Mouse (Mus musculus): ENCODE data around the gene Shisal2a. TPM values are rescaled to one million over a fixed set of nuclear protein-coding genes. Genes with fewer than 3 reads are reported as not detected.

Gene Shisal2a
- 1.7 and 3.0 TPM in 2 replicates for polyA plus RNA-seq (2014; fragmentation: Nextera tagmentation; extraction: Ambion mirVana)

- Histone ChIP-seq H3K4me2 (ENCODE audit: low read depth, low read length, severe bottlenecking) (peak within 1 kb of the TSS; percentile 78), H3K9me3 (ENCODE audit: control insufficient read depth, low read length) (no peaks in the 10 kb centered on the region), H3K27ac (ENCODE audit: low read depth, low read length) (no peak within 1 kb of the TSS), H3K9ac (ENCODE audit: low read length) (peak within 1 kb of the TSS; percentile 70), H3K4me3 (ENCODE audit: low read depth, low read length) (peak within 1 kb of the TSS; percentile 41), H3K27me3 (ENCODE audit: control insufficient read depth, insufficient read depth, low read length) (peaks cover 17% of the 10 kb centered on the region), H3K36me3 (ENCODE audit: control insufficient read depth, insufficient read depth, low read length) (no peaks in the 10 kb centered on the region), H3K4me1 (replicated peaks; ENCODE audit: control insufficient read depth, insufficient read depth, low read length) (peaks cover 9% of the 10 kb centered on the region; the same call in 1 of the 2 replicates)
- ATAC-seq (replicated peaks; ENCODE audit: low FRiP score) (peak; percentile 27; the same call in 1 of the 2 replicates), DNase-seq (ENCODE audit: low spot score) (peak; percentile 71)
- WGBS, result 1% methylated on average over 54 of the region's 55 CpGs
Measured at GRCm38 (mm10) chr4:108383183-108383714, at the start of gene Shisal2a. Gene Shisal2a, minus strand, starts transcription at chr4:108383349.

- 0 out of 2 replicates have a peak overlapping the region, but pooled peaks have one; percentile 5 for H3K9ac ChIP-seq (ENCODE audit: low read length)
- 24% methylated on average over 2 of the region's 2 CpGs for WGBS
- peaks cover 26% of the 10 kb centered on the region for H3K4me1 ChIP-seq (replicated peaks; ENCODE audit: control insufficient read depth, insufficient read depth, low read length)
- no peaks in the 10 kb centered on the region for H3K36me3 ChIP-seq (ENCODE audit: control insufficient read depth, insufficient read depth, low read length)
- no peak overlapping the region for H3K4me3 ChIP-seq (ENCODE audit: low read depth, low read length)
- H3K27me3 ChIP-seq (ENCODE audit: control insufficient read depth, insufficient read depth, low read length), result no peaks in the 10 kb centered on the region
- no peaks in the 10 kb centered on the region for H3K9me3 ChIP-seq (ENCODE audit: control insufficient read depth, low read length)
- DNase-seq (ENCODE audit: low spot score) (no peak), ATAC-seq (replicated peaks; ENCODE audit: low FRiP score) (peak; percentile 7; the same call in 1 of the 2 replicates)
- no peak overlapping the region for H3K4me2 ChIP-seq (ENCODE audit: low read depth, low read length, severe bottlenecking)
- peak overlapping the region; percentile 90 for H3K27ac ChIP-seq (ENCODE audit: low read depth, low read length)
Measured at GRCm38 (mm10) chr4:108431561-108431936, 48.4 kb upstream of the Shisal2a start.

GRCm38 (mm10) chr4:108430656-108431560 is 47.8 kb upstream of the Shisal2a start:
- H3K9me3 ChIP-seq (ENCODE audit: control insufficient read depth, low read length), result no peaks in the 10 kb centered on the region
- H3K27me3 ChIP-seq (ENCODE audit: control insufficient read depth, insufficient read depth, low read length), result no peaks in the 10 kb centered on the region
- DNase-seq (ENCODE audit: low spot score) (peak; percentile 88), ATAC-seq (replicated peaks; ENCODE audit: low FRiP score) (peak; percentile 97)
- peaks cover 24% of the 10 kb centered on the region for H3K4me1 ChIP-seq (replicated peaks; ENCODE audit: control insufficient read depth, insufficient read depth, low read length)
- H3K4me2 ChIP-seq (ENCODE audit: low read depth, low read length, severe bottlenecking), result peak overlapping the region; percentile 3; the same call in 1 of the 2 replicates
- H3K27ac ChIP-seq (ENCODE audit: low read depth, low read length), result peak overlapping the region; percentile 90
- H3K9ac ChIP-seq (ENCODE audit: low read length), result peak overlapping the region; percentile 27; the same call in 1 of the 2 replicates
- no peaks in the 10 kb centered on the region for H3K36me3 ChIP-seq (ENCODE audit: control insufficient read depth, insufficient read depth, low read length)
- H3K4me3 ChIP-seq (ENCODE audit: low read depth, low read length), result no peak overlapping the region
- WGBS, result 11% methylated on average over 4 of the region's 4 CpGs

- Histone ChIP-seq H3K9me3 (ENCODE audit: control insufficient read depth, low read length) (no peaks in the 10 kb centered on the region), H3K36me3 (ENCODE audit: control insufficient read depth, insufficient read depth, low read length) (no peaks in the 10 kb centered on the region), H3K27me3 (ENCODE audit: control insufficient read depth, insufficient read depth, low read length) (no peaks in the 10 kb centered on the region), H3K9ac (ENCODE audit: low read length) (no peak overlapping the region), H3K27ac (ENCODE audit: low read depth, low read length) (no peak overlapping the region), H3K4me3 (ENCODE audit: low read depth, low read length) (no peak overlapping the region), H3K4me2 (ENCODE audit: low read depth, low read length, severe bottlenecking) (no peak overlapping the region), H3K4me1 (replicated peaks; ENCODE audit: control insufficient read depth, insufficient read depth, low read length) (peaks cover 20% of the 10 kb centered on the region)
- 90% methylated on average over 6 of the region's 6 CpGs for WGBS
- ATAC-seq (replicated peaks; ENCODE audit: low FRiP score) (no peak), DNase-seq (ENCODE audit: low spot score) (no peak)
Measured at GRCm38 (mm10) chr4:108428341-108428721, 45.2 kb upstream of the Shisal2a start.

GRCm38 (mm10) chr4:108427719-108428340 is 44.7 kb upstream of the Shisal2a start:
- H3K9ac ChIP-seq (ENCODE audit: low read length), result no peak overlapping the region
- no peak overlapping the region for H3K4me3 ChIP-seq (ENCODE audit: low read depth, low read length)

GRCm38 (mm10) chr4:108424587-108424986 is 41.4 kb upstream of the Shisal2a start:
- Histone ChIP-seq H3K9ac (ENCODE audit: low read length) (no peak overlapping the region), H3K27ac (ENCODE audit: low read depth, low read length) (no peak overlapping the region), H3K27me3 (ENCODE audit: control insufficient read depth, insufficient read depth, low read length) (no peaks in the 10 kb centered on the region), H3K4me1 (replicated peaks; ENCODE audit: control insufficient read depth, insufficient read depth, low read length) (no peaks in the 10 kb centered on the region), H3K36me3 (ENCODE audit: control insufficient read depth, insufficient read depth, low read length) (no peaks in the 10 kb centered on the region), H3K4me3 (ENCODE audit: low read depth, low read length) (no peak overlapping the region), H3K4me2 (ENCODE audit: low read depth, low read length, severe bottlenecking) (no peak overlapping the region), H3K9me3 (ENCODE audit: control insufficient read depth, low read length) (no peaks in the 10 kb centered on the region)
- DNase-seq (ENCODE audit: low spot score), result no peak
- ATAC-seq (replicated peaks; ENCODE audit: low FRiP score), result no peak
- WGBS, result 91% methylated on average over 2 of the region's 2 CpGs

More at GRCm38 (mm10) chr4:108427719-108428340, 44.7 kb upstream of the Shisal2a start:
- H3K36me3 ChIP-seq (ENCODE audit: control insufficient read depth, insufficient read depth, low read length), result no peaks in the 10 kb centered on the region
- DNase-seq (ENCODE audit: low spot score) (no peak), ATAC-seq (replicated peaks; ENCODE audit: low FRiP score) (no peak)
- peaks cover 19% of the 10 kb centered on the region for H3K4me1 ChIP-seq (replicated peaks; ENCODE audit: control insufficient read depth, insufficient read depth, low read length)
- H3K4me2 ChIP-seq (ENCODE audit: low read depth, low read length, severe bottlenecking), result no peak overlapping the region
- no peaks in the 10 kb centered on the region for H3K9me3 ChIP-seq (ENCODE audit: control insufficient read depth, low read length)
- H3K27me3 ChIP-seq (ENCODE audit: control insufficient read depth, insufficient read depth, low read length), result no peaks in the 10 kb centered on the region
- H3K27ac ChIP-seq (ENCODE audit: low read depth, low read length), result no peak overlapping the region
- WGBS, result 81% methylated on average over 11 of the region's 11 CpGs

GRCm38 (mm10) chr4:108407621-108408020 is 24.5 kb upstream of the Shisal2a start:
- no peak overlapping the region for H3K9ac ChIP-seq (ENCODE audit: low read length)
- no peak overlapping the region for H3K4me2 ChIP-seq (ENCODE audit: low read depth, low read length, severe bottlenecking)
- DNase-seq (ENCODE audit: low spot score), result no peak
- peaks cover 15% of the 10 kb centered on the region for H3K4me1 ChIP-seq (replicated peaks; ENCODE audit: control insufficient read depth, insufficient read depth, low read length)
- H3K27ac ChIP-seq (ENCODE audit: low read depth, low read length), result no peak overlapping the region
- no peaks in the 10 kb centered on the region for H3K36me3 ChIP-seq (ENCODE audit: control insufficient read depth, insufficient read depth, low read length)
- H3K9me3 ChIP-seq (ENCODE audit: control insufficient read depth, low read length), result no peaks in the 10 kb centered on the region
- no peaks in the 10 kb centered on the region for H3K27me3 ChIP-seq (ENCODE audit: control insufficient read depth, insufficient read depth, low read length)
- no peak for ATAC-seq (replicated peaks; ENCODE audit: low FRiP score)
- 35% methylated on average over 8 of the region's 8 CpGs for WGBS
- H3K4me3 ChIP-seq (ENCODE audit: low read depth, low read length), result no peak overlapping the region

GRCm38 (mm10) chr4:108406861-108407401 is 23.8 kb upstream of the Shisal2a start, which contains the start of gene Gpx7:
Gene Gpx7, minus strand, starts transcription at chr4:108406961.
- ATAC-seq (replicated peaks; ENCODE audit: low FRiP score), result peak; percentile 16; the same call in 1 of the 2 replicates
- Histone ChIP-seq H3K4me3 (ENCODE audit: low read depth, low read length) (peak within 1 kb of the TSS; percentile 34), H3K27ac (ENCODE audit: low read depth, low read length) (no peak within 1 kb of the TSS), H3K4me2 (ENCODE audit: low read depth, low read length, severe bottlenecking) (peak within 1 kb of the TSS; percentile 77), H3K4me1 (replicated peaks; ENCODE audit: control insufficient read depth, insufficient read depth, low read length) (peaks cover 15% of the 10 kb centered on the region), H3K27me3 (ENCODE audit: control insufficient read depth, insufficient read depth, low read length) (no peaks in the 10 kb centered on the region), H3K36me3 (ENCODE audit: control insufficient read depth, insufficient read depth, low read length) (no peaks in the 10 kb centered on the region), H3K9me3 (ENCODE audit: control insufficient read depth, low read length) (no peaks in the 10 kb centered on the region), H3K9ac (ENCODE audit: low read length) (peak within 1 kb of the TSS; percentile 72)
- WGBS, result 8% methylated on average over 15 of the region's 15 CpGs
- no peak for DNase-seq (ENCODE audit: low spot score)

All from forebrain, embryonic 11.5 days (tissue).